Mouse (Mus musculus) ES-Bruce4 (cell line): ENCODE results near the gene Snrpd2.

Experiments used
- CTCF ChIP-seq: IDR thresholded peaks from one replicate; pipeline ENCODE4 v1.8.1; 2011; ENCODE audit warnings: low read depth, low read length
- POLR2A ChIP-seq: IDR thresholded peaks from one replicate; pipeline ENCODE4 v1.8.1; 2011; ENCODE audit warnings: low read length; ENCODE audit not compliant: insufficient read depth

GRCm38 (mm10) chr7:19169506-19169905 lies 20.0 kb downstream of the Snrpd2 start:
- no peak for TF ChIP-seq POLR2A
- TF ChIP-seq CTCF: no peak
